ENCODE assay signal across 33 mouse cellular contexts in genomic region chr7:25568721-25569120, GRCm38 (mm10). TPM values are rescaled to one million over a fixed set of nuclear protein-coding genes. Genes with fewer than 3 reads are reported as not detected.
DNase-seq lines count a peak whose midpoint lies in the region; ATAC-seq and TF ChIP-seq lines count a peak whose summit lies in the region.
"Had no signal": no experiment of that assay in that cellular context is flagged by ENCODE, and none has a peak within 500 bp of the region (broad histone marks: within the 10 kb centered on the region; RNA-seq: fewer than 3 reads in every experiment).

No protein-coding gene starts in this region.

- peaks cover 3% of the 10 kb centered on the region for H3K9me3 ChIP-seq in kidney, embryonic 16.5 days (ENCODE audit: low read length)
- H3K9me3 ChIP-seq in intestine, embryonic 16.5 days (ENCODE audit: control insufficient read depth, low read length): no peaks in the 10 kb centered on the region
- H3K9me3 ChIP-seq: embryonic facial prominence, embryonic 12.5 days; embryonic facial prominence, embryonic 15.5 days; heart, embryonic 15.5 days had no signal

- ATAC-seq in kidney, embryonic 16.5 days (ENCODE audit: low FRiP score, low TSS enrichment): no peak
- ATAC-seq in intestine, embryonic 16.5 days: no peak
- ATAC-seq: forebrain, embryonic 14.5 days; hindbrain, postnatal 0 days; Patski had no signal

- 95% methylated on average over 7 of the region's 7 CpGs for WGBS in kidney, embryonic 16.5 days
- 97% methylated on average over 7 of the region's 7 CpGs for WGBS in intestine, embryonic 16.5 days

- peak; percentile 72 for DNase-seq in kidney, adult 11 months
- DNase-seq in testis, postnatal 10 days (ENCODE audit: low spot score): no peak
- peak; percentile 24 for DNase-seq in kidney, postnatal 10 days
- peak; percentile 53 to 78 for DNase-seq in kidney, postnatal 36 days
- DNase-seq in adrenal gland, adult 8-10 months: no peak
- DNase-seq: adrenal gland, postnatal 14 days; B cell, adult 2 months; cerebellum, adult 11 months; cerebellum, adult 2 months; cerebellum, adult 9-11 months; cerebellum, postnatal 25 days; gastrocnemius, postnatal 36 days; heart, postnatal 10 days; heart, postnatal 36 days had no signal

- H3K9ac ChIP-seq in kidney, embryonic 16.5 days (replicated peaks; ENCODE audit: low read length): no peak overlapping the region
- no peak overlapping the region for H3K9ac ChIP-seq in intestine, embryonic 16.5 days (ENCODE audit: low read depth, low read length)
- H3K9ac ChIP-seq: embryonic facial prominence, embryonic 12.5 days; embryonic facial prominence, embryonic 15.5 days; heart, embryonic 15.5 days; hindbrain, embryonic 13.5 days had no signal

- TF ChIP-seq CTCF in testis, adult 2 months (IDR thresholded peaks at IDR 0.05; ENCODE audit: control insufficient read depth, insufficient read depth, insufficient replicate concordance, low read depth, low read length): no peak

- no peak for TF ChIP-seq POLR2A in testis, adult 2 months (IDR thresholded peaks at IDR 0.05; ENCODE audit: control insufficient read depth, low read depth, low read length)

- H3K4me2 ChIP-seq in kidney, embryonic 16.5 days (replicated peaks; ENCODE audit: low read depth, low read length): no peak overlapping the region
- no peak overlapping the region for H3K4me2 ChIP-seq in intestine, embryonic 16.5 days (ENCODE audit: low read depth, low read length)
- H3K4me2 ChIP-seq: embryonic facial prominence, embryonic 12.5 days; embryonic facial prominence, embryonic 15.5 days; heart, embryonic 11.5 days; heart, embryonic 15.5 days; hindbrain, embryonic 13.5 days had no signal

- H3K4me3 ChIP-seq in kidney, embryonic 16.5 days (ENCODE audit: low read length): no peak overlapping the region
- peak overlapping the region; percentile 52 for H3K4me3 ChIP-seq in testis, adult 2 months (ENCODE audit: control insufficient read depth, low read depth, low read length)
- no peak overlapping the region for H3K4me3 ChIP-seq in intestine, embryonic 16.5 days (ENCODE audit: low read length)
- H3K4me3 ChIP-seq: embryonic facial prominence, embryonic 12.5 days; embryonic facial prominence, embryonic 15.5 days; heart, embryonic 15.5 days; hindbrain, embryonic 10.5 days; hindbrain, embryonic 13.5 days had no signal

- H3K4me1 ChIP-seq in kidney, embryonic 16.5 days (ENCODE audit: insufficient read depth, low read length): no peaks in the 10 kb centered on the region
- no peaks in the 10 kb centered on the region for H3K4me1 ChIP-seq in testis, adult 2 months (ENCODE audit: control insufficient read depth, insufficient read depth, low read length)
- H3K4me1 ChIP-seq in intestine, embryonic 16.5 days (ENCODE audit: control insufficient read depth, insufficient read depth, low read length): no peaks in the 10 kb centered on the region
- H3K4me1 ChIP-seq: embryonic facial prominence, embryonic 12.5 days; embryonic facial prominence, embryonic 15.5 days; heart, embryonic 15.5 days; hindbrain, embryonic 10.5 days; hindbrain, embryonic 13.5 days had no signal

- no peaks in the 10 kb centered on the region for H3K27me3 ChIP-seq in kidney, embryonic 16.5 days (ENCODE audit: insufficient read depth, low read length)
- no peaks in the 10 kb centered on the region for H3K27me3 ChIP-seq in testis, adult 2 months (ENCODE audit: control insufficient read depth, insufficient read depth, low read length)
- H3K27me3 ChIP-seq in intestine, embryonic 16.5 days (replicated peaks; ENCODE audit: control insufficient read depth, insufficient read depth, low read length): no peaks in the 10 kb centered on the region
- H3K27me3 ChIP-seq: embryonic facial prominence, embryonic 12.5 days; embryonic facial prominence, embryonic 15.5 days; heart, embryonic 15.5 days; hindbrain, embryonic 13.5 days; Patski had no signal

- no peaks in the 10 kb centered on the region for H3K36me3 ChIP-seq in kidney, embryonic 16.5 days (ENCODE audit: insufficient read depth, low read length)
- H3K36me3 ChIP-seq in testis, adult 2 months (ENCODE audit: control insufficient read depth, insufficient read depth, low read length): no peaks in the 10 kb centered on the region
- H3K36me3 ChIP-seq in intestine, embryonic 16.5 days (ENCODE audit: control insufficient read depth, insufficient read depth, low read length): no peaks in the 10 kb centered on the region
- H3K36me3 ChIP-seq: embryonic facial prominence, embryonic 12.5 days; embryonic facial prominence, embryonic 15.5 days; G1E; heart, embryonic 15.5 days; hindbrain, embryonic 10.5 days; hindbrain, embryonic 13.5 days had no signal

- H3K27ac ChIP-seq in kidney, embryonic 16.5 days (ENCODE audit: low read length): no peak overlapping the region
- H3K27ac ChIP-seq in testis, adult 2 months (ENCODE audit: control insufficient read depth, insufficient read depth, low read depth, low read length): no peak overlapping the region; the same call in 1 of the 2 replicates
- H3K27ac ChIP-seq in intestine, embryonic 16.5 days (ENCODE audit: low read length): no peak overlapping the region
- H3K27ac ChIP-seq: embryonic facial prominence, embryonic 12.5 days; embryonic facial prominence, embryonic 15.5 days; heart, embryonic 15.5 days; hindbrain, embryonic 10.5 days; hindbrain, embryonic 13.5 days; hindbrain, postnatal 0 days had no signal

RNA-seq across cellular contexts. Expression of gene Ceacam2, which starts 29.1 kb away (rescaled TPM):
- 0.31 TPM in 1 of 2 replicates, not detected in the other for polyA plus RNA-seq in kidney, embryonic 16.5 days (2015; fragmentation: Nextera tagmentation; extraction: Ambion mirVana)
- polyA plus RNA-seq in testis, adult 2 months (2012; rRNA removed): 32.3 and 35.1 TPM in 2 replicates
- polyA plus RNA-seq in intestine, embryonic 16.5 days (2015; fragmentation: Nextera tagmentation; extraction: Ambion mirVana): not detected in 2 replicates
- total RNA-seq in adrenal gland, adult 8-10 months (2022): 1 to 10 TPM in 2 of 4 experiments, under 1 TPM in 2; 0.83 to 2.1 (median 1.4) TPM
- total RNA-seq: CH12.LX; common myeloid progenitor, adult 5-6 weeks; granulocyte monocyte progenitor cell, adult 5-6 weeks; hindbrain, postnatal 0 days had no signal
- polyA plus RNA-seq: embryonic facial prominence, embryonic 12.5 days; embryonic facial prominence, embryonic 15.5 days; forebrain, embryonic 11.5 days; forebrain, embryonic 14.5 days; G1E; heart, embryonic 11.5 days; heart, embryonic 15.5 days; hindbrain, embryonic 10.5 days; hindbrain, postnatal 0 days had no signal

RNA-seq across cellular contexts. Expression of gene Erich4, which starts 47.0 kb away (rescaled TPM):
- 4.5 and 5.5 TPM in 2 replicates for polyA plus RNA-seq in kidney, embryonic 16.5 days (2015; fragmentation: Nextera tagmentation; extraction: Ambion mirVana)
- polyA plus RNA-seq in testis, adult 2 months (2012; rRNA removed): not detected in 2 replicates
- polyA plus RNA-seq in intestine, embryonic 16.5 days (2015; fragmentation: Nextera tagmentation; extraction: Ambion mirVana): 31.8 and 43.6 TPM in 2 replicates
- not detected for total RNA-seq in adrenal gland, adult 8-10 months (2022)
- total RNA-seq: adrenal gland, adult 18-20 months; adrenal gland, postnatal 14 days; CH12.LX; common myeloid progenitor, adult 5-6 weeks; G1E; gastrocnemius, adult 8-10 months; gastrocnemius, postnatal 36 days; granulocyte monocyte progenitor cell, adult 5-6 weeks; heart, postnatal 10 days; hindbrain, postnatal 0 days had no signal
- polyA plus RNA-seq: embryonic facial prominence, embryonic 12.5 days; embryonic facial prominence, embryonic 15.5 days; forebrain, embryonic 11.5 days; forebrain, embryonic 14.5 days; G1E; heart, embryonic 11.5 days; heart, embryonic 15.5 days; hindbrain, embryonic 10.5 days; hindbrain, embryonic 13.5 days; hindbrain, postnatal 0 days; Patski had no signal

RNA-seq across cellular contexts. Expression of gene Dmac2, which starts 50.5 kb away (rescaled TPM):
- 61.8 and 64.7 TPM in 2 replicates for polyA plus RNA-seq in kidney, embryonic 16.5 days (2015; fragmentation: Nextera tagmentation; extraction: Ambion mirVana)
- polyA plus RNA-seq in testis, adult 2 months (2012; rRNA removed): 53.6 and 57.8 TPM in 2 replicates
- 41.8 and 43.4 TPM in 2 replicates for polyA plus RNA-seq in intestine, embryonic 16.5 days (2015; fragmentation: Nextera tagmentation; extraction: Ambion mirVana)
- total RNA-seq in adrenal gland, adult 8-10 months (2022): 10 to 100 TPM; 27.8 to 36.7 (median 32.8) TPM

RNA-seq across cellular contexts. Expression of gene B3gnt8, which starts 57.7 kb away (rescaled TPM):
- polyA plus RNA-seq in kidney, embryonic 16.5 days (2015; fragmentation: Nextera tagmentation; extraction: Ambion mirVana): 14.2 and 15.0 TPM in 2 replicates
- polyA plus RNA-seq in testis, adult 2 months (2012; rRNA removed): 3.1 and 3.9 TPM in 2 replicates
- 6.8 and 7.5 TPM in 2 replicates for polyA plus RNA-seq in intestine, embryonic 16.5 days (2015; fragmentation: Nextera tagmentation; extraction: Ambion mirVana)
- 1 to 10 TPM; 3.8 to 7.0 (median 4.5) TPM for total RNA-seq in adrenal gland, adult 8-10 months (2022)

Comparison
In these comparisons a context has a peak if more than half of its experiments do, and no peak if none do; other contexts are left out.
1. DNase-seq: peak in kidney, adult 11 months (single experiment), kidney, postnatal 10 days (single experiment) and kidney, postnatal 36 days (2 of 2); none in testis, postnatal 10 days (single experiment) and adrenal gland, adult 8-10 months (single experiment).
2. RNA of gene Ceacam2, which starts 29.1 kb away (polyA plus RNA-seq): 32.3 to 35.1 TPM in testis, adult 2 months; 0.31 TPM in kidney, embryonic 16.5 days and not detected in intestine, embryonic 16.5 days; every median in the first group is over 10 times any median in the second.